Mouse (Mus musculus) ES-CJ7 (cell line): ENCODE measurements around the gene Atxn7.
"Not testable (repeated sequence)": the region's sequence is repeated elsewhere in the genome, so short reads cannot be mapped to it uniquely, and the experiment has no call there.

Experiments
- DNase-seq: peaks from one replicate; pipeline ENCODE4 v3.0.0; 2011; ENCODE audit warnings: low read depth, low spot score

Atxn7 gene

GRCm38 (mm10) chr14:13961401-13962112, at the start of gene Atxn7, which contains the start of gene Thoc7:
Atxn7 (plus strand) TSS chr14:13961440.
Thoc7 (minus strand) TSS chr14:13961852.
- DNase-seq, result peak; percentile 41

- peak; percentile 81 for DNase-seq
These were observed 46.7 kb upstream of the Atxn7 start, which contains the start of gene Gm281 for GRCm38 (mm10) chr14:13914387-13915082. Gm281 (minus strand) TSS chr14:13914478.

- no peak for DNase-seq
These were observed 46.0 kb upstream of the Atxn7 start for GRCm38 (mm10) chr14:13915207-13915606.

GRCm38 (mm10) chr14:13917208-13917607, 44.0 kb upstream of the Atxn7 start:
- DNase-seq, result no peak

- DNase-seq, result peak; percentile 90
These were observed 43.6 kb upstream of the Atxn7 start for GRCm38 (mm10) chr14:13917630-13918029.

GRCm38 (mm10) chr14:13933290-13934051, 27.8 kb upstream of the Atxn7 start:
- DNase-seq, result no peak

GRCm38 (mm10) chr14:13934052-13934371, 27.2 kb upstream of the Atxn7 start:
- no peak for DNase-seq

GRCm38 (mm10) chr14:13944686-13945085, 16.6 kb upstream of the Atxn7 start:
- DNase-seq, result no peak

- DNase-seq, result no peak
These were observed 12.9 kb upstream of the Atxn7 start for GRCm38 (mm10) chr14:13948345-13948744.

GRCm38 (mm10) chr14:13950401-13950800, 10.8 kb upstream of the Atxn7 start:
- peak; percentile 64 for DNase-seq

- DNase-seq, result not testable (repeated sequence)
These were observed 9.1 kb upstream of the Atxn7 start for GRCm38 (mm10) chr14:13952151-13952550.

- peak; percentile 30 for DNase-seq
These were observed 1.2 kb upstream of the Atxn7 start for GRCm38 (mm10) chr14:13960079-13960478.

- peak; percentile 32 for DNase-seq
These were observed 536 bp upstream of the Atxn7 start for GRCm38 (mm10) chr14:13960482-13961325.

GRCm38 (mm10) chr14:13962476-13962875, 1.2 kb downstream of the Atxn7 start:
- no peak for DNase-seq

GRCm38 (mm10) chr14:13963527-13963926, 2.3 kb downstream of the Atxn7 start:
- DNase-seq, result no peak

- DNase-seq, result no peak
These were observed 6.4 kb downstream of the Atxn7 start for GRCm38 (mm10) chr14:13967607-13968006.

- no peak for DNase-seq
These were observed 7.2 kb downstream of the Atxn7 start for GRCm38 (mm10) chr14:13968476-13968875.

- no peak for DNase-seq
These were observed 9.3 kb downstream of the Atxn7 start for GRCm38 (mm10) chr14:13970513-13970912.

GRCm38 (mm10) chr14:13971644-13972234, 10.5 kb downstream of the Atxn7 start:
- DNase-seq, result no peak

- no peak for DNase-seq
These were observed 16.3 kb downstream of the Atxn7 start for GRCm38 (mm10) chr14:13977498-13977897.

- no peak for DNase-seq
These were observed 20.0 kb downstream of the Atxn7 start for GRCm38 (mm10) chr14:13981286-13981685.
